Mouse (Mus musculus) intestine, embryonic 14.5 days (tissue): ENCODE measurements around the gene Vps4a. TPM values are rescaled to one million over a fixed set of nuclear protein-coding genes. Genes with fewer than 3 reads are reported as not detected.

ENCODE experiments used
- ATAC-seq: fragments of 200-750 bp; cut with Nextera tagmentation; replicated peaks from 2 replicates; pipeline ENCODE4 v1.8.0; 2017; ENCODE audit warnings: low read depth, moderate number of reproducible peaks, moderate TSS enrichment, moderate library complexity; ENCODE audit not compliant: low FRiP score, low TSS enrichment
- DNase-seq: peaks from one replicate; pipeline ENCODE4 v3.0.0-alpha.2; 2018; ENCODE audit warnings: low spot score
- H3K27ac ChIP-seq: fragments of 300-500 bp; sonication (generic); 2 replicates; pipeline ENCODE4 v1.5.1; 2014; ENCODE audit warnings: low read depth, mild to moderate bottlenecking, control low read depth
- H3K27me3 ChIP-seq: fragments of 300-500 bp; sonication (generic); replicated peaks from 2 replicates; pipeline ENCODE4 v1.6.1; 2014; ENCODE audit warnings: low read length, control low read depth; ENCODE audit not compliant: control insufficient read depth, insufficient read depth
- H3K36me3 ChIP-seq: fragments of 300-500 bp; sonication (generic); 2 replicates; pipeline ENCODE4 v1.6.1; 2014; ENCODE audit warnings: low read length, control low read depth; ENCODE audit not compliant: control insufficient read depth, insufficient read depth
- H3K4me1 ChIP-seq: fragments of 300-500 bp; sonication (generic); replicated peaks from 2 replicates; pipeline ENCODE4 v1.6.1; 2014; ENCODE audit warnings: low read length, control low read depth, mixed read lengths; ENCODE audit not compliant: control insufficient read depth, insufficient read depth
- H3K4me2 ChIP-seq: fragments of 300-500 bp; sonication (generic); 2 replicates; pipeline ENCODE4 v1.6.1; 2014; ENCODE audit warnings: low read length
- H3K4me3 ChIP-seq: fragments of 300-500 bp; sonication (generic); 2 replicates; pipeline ENCODE4 v1.5.1; 2014; ENCODE audit warnings: low read depth, low read length, control low read depth, mixed read lengths
- H3K9ac ChIP-seq: fragments of 300-500 bp; sonication (generic); 2 replicates; pipeline ENCODE4 v1.6.1; 2014; ENCODE audit warnings: mild to moderate bottlenecking, low read length
- H3K9me3 ChIP-seq: fragments of 300-500 bp; sonication (generic); 2 replicates; pipeline ENCODE4 v1.6.1; 2016; ENCODE audit warnings: low read length, control low read depth; ENCODE audit not compliant: control insufficient read depth
- WGBS: fragments of 180-500 bp; shearing (Covaris S2); extraction: QIAGEN DNeasy Blood & Tissue Kit; methylation state at CpG from one replicate; pipeline ENCODE4 v1.1.7; 2014; 5-methylcytosine and 5-hydroxymethylcytosine counted together
- polyA plus RNA-seq: library from polyadenylated mRNA; unstranded; fragments of >200 nt; fragmentation: Nextera tagmentation; extraction: Ambion mirVana; gene quantifications from 2 replicates; pipeline ENCODE4 v1.2.1, GENCODE M21; 2014

Vps4a gene
- polyA plus RNA-seq, 1 experiment from 2014 or later, result 64.2 TPM

DNA sequence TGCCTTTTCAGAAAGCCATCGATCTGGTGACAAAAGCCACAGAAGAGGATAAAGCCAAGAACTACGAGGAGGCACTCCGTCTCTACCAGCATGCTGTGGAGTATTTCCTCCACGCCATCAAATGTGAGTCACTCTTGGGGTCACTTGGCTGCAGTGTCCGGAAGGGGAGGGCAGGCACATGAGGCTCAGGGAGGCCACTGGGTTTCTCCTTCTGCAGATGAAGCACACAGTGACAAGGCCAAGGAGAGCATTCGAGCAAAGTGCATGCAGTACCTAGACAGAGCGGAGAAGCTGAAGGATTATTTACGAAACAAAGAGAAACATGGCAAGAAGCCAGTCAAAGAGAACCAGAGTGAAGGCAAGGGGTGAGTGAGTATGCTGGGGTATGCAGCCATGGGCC is 5.6 kb downstream of the Vps4a start:
- no peak overlapping the region for H3K9ac ChIP-seq
- no peak overlapping the region for H3K27ac ChIP-seq
- DNase-seq (no peak), ATAC-seq (no peak)
- H3K36me3 ChIP-seq, result peaks cover 39% of the 10 kb centered on the region
- H3K27me3 ChIP-seq, result no peaks in the 10 kb centered on the region
- WGBS, result 81% methylated on average over 8 of the region's 8 CpGs
- H3K4me3 ChIP-seq, result no peak overlapping the region
- no peak overlapping the region for H3K4me2 ChIP-seq
- H3K4me1 ChIP-seq, result peaks cover 10% of the 10 kb centered on the region
- no peaks in the 10 kb centered on the region for H3K9me3 ChIP-seq

GRCm38 (mm10) chr8:107040632-107041031 is 9.6 kb downstream of the Vps4a start:
- no peak for ATAC-seq
- Histone ChIP-seq H3K4me2 (no peak overlapping the region), H3K36me3 (peaks cover 79% of the 10 kb centered on the region), H3K9ac (no peak overlapping the region), H3K9me3 (no peaks in the 10 kb centered on the region), H3K4me1 (no peaks in the 10 kb centered on the region), H3K27ac (no peak overlapping the region), H3K4me3 (no peak overlapping the region), H3K27me3 (no peaks in the 10 kb centered on the region)
- no peak for DNase-seq
- WGBS, result 79% methylated on average over 7 of the region's 7 CpGs

DNA sequence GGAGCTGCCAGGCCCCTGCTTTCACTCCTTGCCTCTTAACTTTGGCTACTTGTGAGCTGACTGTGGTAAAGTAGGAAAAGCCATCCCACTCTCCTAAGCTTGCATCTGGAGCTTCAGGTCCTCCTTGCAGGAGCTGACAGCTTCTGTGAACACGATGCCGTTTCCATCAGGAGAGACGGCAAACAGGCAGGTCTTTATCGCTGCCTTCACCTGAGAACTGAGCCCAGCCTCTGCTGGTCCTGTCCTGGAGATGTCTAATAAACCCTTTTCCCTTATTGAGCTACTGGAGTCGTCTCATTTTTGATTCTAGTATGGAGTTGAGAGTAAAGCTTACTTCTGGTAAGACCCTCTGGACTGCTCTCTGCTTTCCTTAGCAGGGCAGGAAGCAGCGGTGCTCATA is 14.5 kb downstream of the Vps4a start:
- Histone ChIP-seq H3K27ac (no peak overlapping the region), H3K27me3 (no peaks in the 10 kb centered on the region), H3K4me2 (no peak overlapping the region), H3K36me3 (peaks cover 79% of the 10 kb centered on the region), H3K9ac (no peak overlapping the region), H3K9me3 (no peaks in the 10 kb centered on the region), H3K4me1 (no peaks in the 10 kb centered on the region; the same call in 1 of the 2 replicates), H3K4me3 (no peak overlapping the region)
- WGBS, result 89% methylated on average over 6 of the region's 6 CpGs
- DNase-seq, result no peak
- ATAC-seq, result no peak

GRCm38 (mm10) chr8:107046976-107047375 is 16.0 kb downstream of the Vps4a start:
- WGBS, result 83% methylated on average over 5 of the region's 5 CpGs
- Histone ChIP-seq H3K4me1 (no peaks in the 10 kb centered on the region; the same call in 1 of the 2 replicates), H3K9me3 (no peaks in the 10 kb centered on the region), H3K27ac (no peak overlapping the region), H3K36me3 (peaks cover 83% of the 10 kb centered on the region), H3K4me3 (peak overlapping the region; percentile 78; the same call in 1 of the 2 replicates), H3K4me2 (peak overlapping the region; percentile 82; the same call in 1 of the 2 replicates), H3K27me3 (no peaks in the 10 kb centered on the region), H3K9ac (no peak overlapping the region)
- DNase-seq (no peak), ATAC-seq (no peak)

GRCm38 (mm10) chr8:107048061-107048941 is 17.3 kb downstream of the Vps4a start, which contains the start of gene Pdf:
Gene Pdf, minus strand, starts transcription at chr8:107048614.
- peak within 1 kb of the TSS; percentile 86 for H3K9ac ChIP-seq
- peak within 1 kb of the TSS; percentile 82 for H3K4me2 ChIP-seq
- H3K27ac ChIP-seq, result peak within 1 kb of the TSS; percentile 92
- H3K4me3 ChIP-seq, result peak within 1 kb of the TSS; percentile 78
- WGBS, result under 1% methylated on average over 84 of the region's 87 CpGs
- peak; percentile 86 for DNase-seq
- H3K9me3 ChIP-seq, result no peaks in the 10 kb centered on the region
- H3K36me3 ChIP-seq, result peaks cover 83% of the 10 kb centered on the region
- no peaks in the 10 kb centered on the region; the same call in 1 of the 2 replicates for H3K4me1 ChIP-seq
- ATAC-seq, result peak; percentile 75
- no peaks in the 10 kb centered on the region for H3K27me3 ChIP-seq

- Histone ChIP-seq H3K4me3 (no peak overlapping the region), H3K4me1 (no peaks in the 10 kb centered on the region; the same call in 1 of the 2 replicates), H3K4me2 (peak overlapping the region; percentile 82), H3K27ac (no peak overlapping the region), H3K27me3 (no peaks in the 10 kb centered on the region), H3K9me3 (no peaks in the 10 kb centered on the region), H3K9ac (no peak overlapping the region), H3K36me3 (peaks cover 82% of the 10 kb centered on the region)
- DNase-seq (no peak), ATAC-seq (no peak)
- 94% methylated on average over 4 of the region's 4 CpGs for WGBS
These were observed 18.5 kb downstream of the Vps4a start for GRCm38 (mm10) chr8:107049480-107049879.

- no peak overlapping the region for H3K4me3 ChIP-seq
- H3K27me3 ChIP-seq, result no peaks in the 10 kb centered on the region
- ATAC-seq (no peak), DNase-seq (no peak)
- peaks cover 9% of the 10 kb centered on the region; the same call in 1 of the 2 replicates for H3K4me1 ChIP-seq
- H3K27ac ChIP-seq, result no peak overlapping the region
- no peak overlapping the region for H3K9ac ChIP-seq
- 97% methylated on average over 8 of the region's 8 CpGs for whole genome bisulfite sequencing
- peaks cover 60% of the 10 kb centered on the region for H3K36me3 ChIP-seq
- no peaks in the 10 kb centered on the region for H3K9me3 ChIP-seq
- no peak overlapping the region for H3K4me2 ChIP-seq
These were observed 21.0 kb downstream of the Vps4a start for GRCm38 (mm10) chr8:107052046-107052445.

DNA sequence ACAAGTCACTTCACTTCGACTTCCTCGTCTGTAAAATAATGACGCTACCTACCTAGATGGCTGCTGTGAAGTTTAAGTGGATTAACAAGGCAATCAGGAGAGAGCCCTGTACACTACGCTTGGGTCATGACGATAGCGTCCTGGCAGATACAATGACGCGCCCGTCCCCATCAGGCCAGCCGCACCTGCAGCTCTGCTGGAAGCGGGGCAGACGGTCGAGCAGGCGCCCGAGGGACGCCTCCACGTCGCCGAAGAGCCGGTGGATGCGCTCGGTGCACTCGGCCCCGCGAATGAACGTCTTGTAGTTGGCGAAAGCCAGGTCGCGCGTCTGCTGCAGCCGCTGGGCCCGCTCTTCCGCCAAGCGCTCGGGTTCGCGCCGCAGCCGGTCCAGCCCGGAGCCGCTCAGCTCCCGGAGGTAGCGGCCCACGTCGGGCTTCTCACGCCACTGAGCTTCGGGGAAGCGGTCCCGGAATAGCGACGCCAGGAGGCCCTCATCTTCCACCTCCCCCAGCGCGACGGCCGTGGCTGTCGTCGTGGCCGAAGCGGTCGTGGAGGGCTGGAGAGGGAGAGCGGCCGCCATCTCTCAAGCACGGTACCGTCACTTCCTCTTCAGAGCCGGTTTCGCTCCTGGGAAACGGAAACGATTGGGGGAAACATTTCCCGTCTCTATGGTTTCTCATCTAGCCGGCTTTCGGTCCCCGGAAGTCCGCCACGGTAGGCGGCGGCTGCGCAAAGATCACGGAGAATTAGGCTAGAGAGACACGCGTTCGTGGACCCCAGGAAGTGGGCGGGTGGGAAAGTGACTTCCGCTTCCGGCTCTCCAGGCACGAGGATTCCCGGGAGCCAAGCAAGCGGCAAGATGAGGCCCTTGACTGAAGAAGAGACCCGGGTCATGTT is 25.3 kb downstream of the Vps4a start, which contains the start of the genes Cog8 and Nip7:
TSS of gene Cog8 (minus strand) at position 614 of the 897 bp plus-strand sequence.
TSS of gene Nip7 (plus strand) at position 802 of the 897 bp plus-strand sequence.
- ATAC-seq, result peak; percentile 90
- H3K4me1 ChIP-seq, result peaks cover 15% of the 10 kb centered on the region; the same call in 1 of the 2 replicates
- under 1% methylated on average over 88 of the region's 88 CpGs for WGBS
- peak within 1 kb of the TSS; percentile 96 for H3K4me2 ChIP-seq
- peak within 1 kb of the TSS; percentile 76 for H3K9ac ChIP-seq
- no peaks in the 10 kb centered on the region for H3K9me3 ChIP-seq
- peak; percentile 95 for DNase-seq
- H3K27me3 ChIP-seq, result no peaks in the 10 kb centered on the region
- peak within 1 kb of the TSS; percentile 62 for H3K27ac ChIP-seq
- H3K4me3 ChIP-seq, result peak within 1 kb of the TSS; percentile 90
- H3K36me3 ChIP-seq, result peaks cover 56% of the 10 kb centered on the region
